ENCODE assay signal across 8 mouse cellular contexts in genomic region chr19:3292028-3292427, GRCm38 (mm10). TPM values are rescaled to one million over a fixed set of nuclear protein-coding genes. Genes with fewer than 3 reads are reported as not detected.
DNase-seq lines count a peak whose midpoint lies in the region; ATAC-seq and TF ChIP-seq lines count a peak whose summit lies in the region.

No protein-coding gene starts in this region.

- H3K4me3 ChIP-seq in heart, adult 2 months: no peak overlapping the region
- no peak overlapping the region for H3K4me3 ChIP-seq in heart, embryonic 12.5 days
- H3K4me3 ChIP-seq in limb, embryonic 14.5 days (replicated peaks; ENCODE audit: low read length): no peak overlapping the region
- no peak overlapping the region for H3K4me3 ChIP-seq in midbrain, embryonic 16.5 days (ENCODE audit: low read depth, low read length)
- H3K4me3 ChIP-seq in spleen, adult 2 months (ENCODE audit: extremely low read depth, insufficient read depth, insufficient read length): no peak overlapping the region

- no peak for ATAC-seq in heart, embryonic 12.5 days (ENCODE audit: insufficient number of reproducible peaks, low FRiP score)
- peak; percentile 93 for ATAC-seq in common myeloid progenitor, adult 5-6 weeks (replicated peaks; ENCODE audit: low read depth, poor library complexity, severe bottlenecking)
- ATAC-seq in limb, embryonic 14.5 days (ENCODE audit: low FRiP score, low read depth): no peak
- ATAC-seq in midbrain, embryonic 16.5 days: peak; percentile 56; the same call in 1 of the 2 replicates

- H3K27me3 ChIP-seq in heart, adult 2 months (ENCODE audit: control insufficient read depth, insufficient read depth, low read length): no peaks in the 10 kb centered on the region
- no peaks in the 10 kb centered on the region for H3K27me3 ChIP-seq in heart, embryonic 12.5 days (replicated peaks)
- no peaks in the 10 kb centered on the region for H3K27me3 ChIP-seq in limb, embryonic 14.5 days (ENCODE audit: control insufficient read depth, insufficient read depth, low read length)
- H3K27me3 ChIP-seq in midbrain, embryonic 16.5 days (ENCODE audit: control insufficient read depth, insufficient read depth, low read depth, low read length): no peaks in the 10 kb centered on the region
- H3K27me3 ChIP-seq in spleen, adult 2 months (ENCODE audit: control insufficient read depth, insufficient read depth, low read length): no peaks in the 10 kb centered on the region

- H3K36me3 ChIP-seq in heart, adult 2 months (ENCODE audit: control insufficient read depth, insufficient read depth, low read length): no peaks in the 10 kb centered on the region
- H3K36me3 ChIP-seq in heart, embryonic 12.5 days: peaks cover 47% of the 10 kb centered on the region
- peaks cover 46% of the 10 kb centered on the region for H3K36me3 ChIP-seq in limb, embryonic 14.5 days (ENCODE audit: control insufficient read depth, insufficient read depth, low read length)
- H3K36me3 ChIP-seq in midbrain, embryonic 16.5 days (ENCODE audit: control insufficient read depth, insufficient read depth, low read length): peaks cover 33% of the 10 kb centered on the region; the same call in 1 of the 2 replicates
- peaks cover 16% of the 10 kb centered on the region; the same call in 1 of the 2 replicates for H3K36me3 ChIP-seq in spleen, adult 2 months (ENCODE audit: control insufficient read depth, insufficient read depth, low read length)

- 73% methylated on average over 2 of the region's 2 CpGs for WGBS in heart, adult 2 months
- WGBS in heart, embryonic 12.5 days: 63% methylated on average over 2 of the region's 2 CpGs
- WGBS in limb, embryonic 14.5 days: 71% methylated on average over 2 of the region's 2 CpGs
- 81% methylated on average over 2 of the region's 2 CpGs for WGBS in midbrain, embryonic 16.5 days
- 93% methylated on average over 2 of the region's 2 CpGs for WGBS in spleen, adult 2 months

- no peaks in the 10 kb centered on the region for H3K4me1 ChIP-seq in heart, adult 2 months (ENCODE audit: control insufficient read depth, insufficient read depth, low read length)
- no peaks in the 10 kb centered on the region for H3K4me1 ChIP-seq in heart, embryonic 12.5 days (replicated peaks)
- H3K4me1 ChIP-seq in limb, embryonic 14.5 days (ENCODE audit: control insufficient read depth, insufficient read depth, low read length): no peaks in the 10 kb centered on the region
- no peaks in the 10 kb centered on the region for H3K4me1 ChIP-seq in midbrain, embryonic 16.5 days (ENCODE audit: control insufficient read depth, insufficient read depth, low read length)
- H3K4me1 ChIP-seq in spleen, adult 2 months (ENCODE audit: control insufficient read depth, insufficient read depth, insufficient read length): no peaks in the 10 kb centered on the region

- no peak for TF ChIP-seq POLR2A in heart, adult 2 months (IDR thresholded peaks at IDR 0.05; ENCODE audit: insufficient read depth, low read depth, low read length)
- TF ChIP-seq POLR2A in limb, embryonic 14.5 days (IDR thresholded peaks at IDR 0.05; ENCODE audit: borderline replicate concordance, extremely low read depth, insufficient read depth, insufficient read length): no peak
- TF ChIP-seq POLR2A in spleen, adult 2 months (IDR thresholded peaks at IDR 0.05; ENCODE audit: low read depth, low read length): no peak

- TF ChIP-seq CTCF in heart, adult 2 months (IDR thresholded peaks at IDR 0.05): peak; percentile 99
- peak; percentile 80; the same call in 1 of the 2 replicates for TF ChIP-seq CTCF in spleen, adult 2 months (IDR thresholded peaks at IDR 0.05; ENCODE audit: extremely low read depth, insufficient read depth, insufficient read length, insufficient replicate concordance)

- no peak overlapping the region for H3K4me2 ChIP-seq in heart, embryonic 12.5 days
- no peak overlapping the region for H3K4me2 ChIP-seq in limb, embryonic 14.5 days (replicated peaks; ENCODE audit: low read depth, low read length, severe bottlenecking)
- H3K4me2 ChIP-seq in midbrain, embryonic 16.5 days (ENCODE audit: low read length): no peak overlapping the region

- TF ChIP-seq EP300 in heart, adult 2 months (IDR thresholded peaks at IDR 0.05; ENCODE audit: insufficient read depth, low read depth, low read length): peak; percentile 75; the same call in 1 of the 2 replicates

- H3K9me3 ChIP-seq in heart, embryonic 12.5 days (replicated peaks): no peaks in the 10 kb centered on the region
- no peaks in the 10 kb centered on the region for H3K9me3 ChIP-seq in limb, embryonic 14.5 days (ENCODE audit: control insufficient read depth, low read length)
- no peaks in the 10 kb centered on the region for H3K9me3 ChIP-seq in midbrain, embryonic 16.5 days (replicated peaks; ENCODE audit: control insufficient read depth, low read length, poor library complexity, severe bottlenecking)

- H3K27ac ChIP-seq in heart, adult 2 months: no peak overlapping the region
- no peak overlapping the region for H3K27ac ChIP-seq in heart, embryonic 12.5 days (ENCODE audit: poor library complexity, severe bottlenecking)
- no peak overlapping the region for H3K27ac ChIP-seq in limb, embryonic 14.5 days (replicated peaks; ENCODE audit: low read depth, low read length)
- no peak overlapping the region for H3K27ac ChIP-seq in midbrain, embryonic 16.5 days (ENCODE audit: low read length)
- no peak overlapping the region for H3K27ac ChIP-seq in spleen, adult 2 months (ENCODE audit: insufficient read depth, low read length)

- peak; percentile 54 to 73 for DNase-seq in heart, adult 2 months
- DNase-seq in gastrocnemius, postnatal 10 days: peak; percentile 68
- DNase-seq in kidney, adult 18-20 months: peak; percentile 66
- DNase-seq in limb, embryonic 14.5 days (ENCODE audit: low spot score): peak; percentile 37
- peak in 1 of 2 experiments; percentile 61 for DNase-seq in spleen, adult 2 months (ENCODE audit: low read depth in 1 of 2, low spot score in 2 of 2)

- no peak overlapping the region for H3K9ac ChIP-seq in heart, adult 2 months (ENCODE audit: low read depth, low read length)
- no peak overlapping the region for H3K9ac ChIP-seq in heart, embryonic 12.5 days
- no peak overlapping the region for H3K9ac ChIP-seq in limb, embryonic 14.5 days (ENCODE audit: low read depth, low read length, severe bottlenecking)
- no peak overlapping the region for H3K9ac ChIP-seq in midbrain, embryonic 16.5 days (ENCODE audit: low read depth, low read length)

- intact Hi-C loops in heart, adult 2 months (cut with DNase I): loop anchor here (2.0 to 5.0 kb wide), 4 partner anchors 29 to 159 kb away; no protein-coding TSS in a partner anchor

- H3K79me2 ChIP-seq in heart, adult 2 months (replicated peaks; ENCODE audit: control insufficient read depth, insufficient read depth, low read length): no peaks in the 10 kb centered on the region

RNA-seq across cellular contexts. Expression of gene Ighmbp2, which starts 9.2 kb away (rescaled TPM):
- 1 to 10 TPM; 2.2 to 2.8 TPM for total RNA-seq in heart, adult 2 months (2021)
- 2.3 and 2.7 TPM in 2 replicates for polyA plus RNA-seq in heart, adult 2 months (2012; rRNA removed)
- 7.2 and 7.6 TPM in 2 replicates for polyA plus RNA-seq in heart, embryonic 12.5 days (2016; fragmentation: Nextera tagmentation; extraction: Ambion mirVana)
- total RNA-seq in common myeloid progenitor, adult 5-6 weeks (2017): 4.8 TPM in 2 replicates
- total RNA-seq in gastrocnemius, postnatal 10 days (2021): 1 to 10 TPM; 3.7 to 4.0 TPM
- polyA plus RNA-seq in limb, embryonic 14.5 days (2012; rRNA removed): 9.9 and 13.5 TPM in 2 replicates
- 9.5 and 9.9 TPM in 2 replicates for polyA plus RNA-seq in limb, embryonic 14.5 days (2014; fragmentation: Nextera tagmentation; extraction: Ambion mirVana)
- 10.8 and 11.2 TPM in 2 replicates for polyA plus RNA-seq in midbrain, embryonic 16.5 days (2015; fragmentation: Nextera tagmentation; extraction: Ambion mirVana)
- polyA plus RNA-seq in spleen, adult 2 months (2012; rRNA removed): 6.3 and 7.4 TPM in 2 replicates

RNA-seq across cellular contexts. Expression of gene Mrpl21, which starts 9.3 kb away (rescaled TPM):
- 10 to 100 TPM; 79.4 to 90.1 TPM for total RNA-seq in heart, adult 2 months (2021)
- 65.3 and 76.9 TPM in 2 replicates for polyA plus RNA-seq in heart, adult 2 months (2012; rRNA removed)
- polyA plus RNA-seq in heart, embryonic 12.5 days (2016; fragmentation: Nextera tagmentation; extraction: Ambion mirVana): 97.1 and 98.1 TPM in 2 replicates
- total RNA-seq in common myeloid progenitor, adult 5-6 weeks (2017): 83.3 and 100 TPM in 2 replicates
- 10 to 100 TPM; 73.4 to 74.8 TPM for total RNA-seq in gastrocnemius, postnatal 10 days (2021)
- 59.5 and 68.8 TPM in 2 replicates for polyA plus RNA-seq in limb, embryonic 14.5 days (2012; rRNA removed)
- 124 and 126 TPM in 2 replicates for polyA plus RNA-seq in limb, embryonic 14.5 days (2014; fragmentation: Nextera tagmentation; extraction: Ambion mirVana)
- polyA plus RNA-seq in midbrain, embryonic 16.5 days (2015; fragmentation: Nextera tagmentation; extraction: Ambion mirVana): 90.5 and 93.9 TPM in 2 replicates
- polyA plus RNA-seq in spleen, adult 2 months (2012; rRNA removed): 22.6 and 25.6 TPM in 2 replicates

RNA-seq across cellular contexts. Expression of gene Cpt1a, which starts 30.1 kb away (rescaled TPM):
- total RNA-seq in heart, adult 2 months (2021): 10 to 100 TPM; 44.0 to 54.7 TPM
- 42.9 and 49.4 TPM in 2 replicates for polyA plus RNA-seq in heart, adult 2 months (2012; rRNA removed)
- 22.3 and 22.4 TPM in 2 replicates for polyA plus RNA-seq in heart, embryonic 12.5 days (2016; fragmentation: Nextera tagmentation; extraction: Ambion mirVana)
- 46.3 and 51.3 TPM in 2 replicates for total RNA-seq in common myeloid progenitor, adult 5-6 weeks (2017)
- total RNA-seq in gastrocnemius, postnatal 10 days (2021): 10 to 100 TPM; 34.5 to 45.9 TPM
- 20.3 and 24.4 TPM in 2 replicates for polyA plus RNA-seq in limb, embryonic 14.5 days (2012; rRNA removed)
- 21.7 and 22.5 TPM in 2 replicates for polyA plus RNA-seq in limb, embryonic 14.5 days (2014; fragmentation: Nextera tagmentation; extraction: Ambion mirVana)
- 14.9 and 15.1 TPM in 2 replicates for polyA plus RNA-seq in midbrain, embryonic 16.5 days (2015; fragmentation: Nextera tagmentation; extraction: Ambion mirVana)
- 45.9 and 68.9 TPM in 2 replicates for polyA plus RNA-seq in spleen, adult 2 months (2012; rRNA removed)

Comparison
In these comparisons a context has a peak if more than half of its experiments do, and no peak if none do; other contexts are left out.
1. ATAC-seq: peak in common myeloid progenitor, adult 5-6 weeks (single experiment) and midbrain, embryonic 16.5 days (single experiment); none in heart, embryonic 12.5 days (single experiment) and limb, embryonic 14.5 days (single experiment).